In the genomic region with DNA sequence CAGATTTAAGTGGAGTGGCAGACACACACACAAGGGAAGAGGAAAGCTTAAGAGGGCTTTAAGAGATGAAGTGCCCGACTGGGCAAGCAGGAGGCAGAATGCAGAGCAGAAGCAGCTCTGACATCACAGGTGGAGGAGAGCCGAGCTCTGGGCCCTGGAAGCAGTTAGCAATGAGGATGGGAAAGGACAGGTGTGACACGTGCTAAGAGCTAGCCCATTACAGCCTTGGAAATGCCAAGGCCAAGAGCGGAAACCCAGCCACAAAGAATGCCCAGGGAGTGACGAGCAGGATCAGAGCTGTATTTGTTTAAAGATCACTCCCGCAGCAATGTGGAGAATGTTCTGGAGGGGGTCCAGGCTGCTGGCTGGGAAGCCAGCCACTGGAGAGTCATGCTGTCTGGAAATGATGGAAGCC, we compare ENCODE assay signal across 8 mouse cellular contexts. TPM values are rescaled to one million over a fixed set of nuclear protein-coding genes. Genes with fewer than 3 reads are reported as not detected.
DNase-seq lines count a peak whose midpoint lies in the region; ATAC-seq lines count a peak whose summit lies in the region.

No protein-coding gene starts in this region.

- intact Hi-C loops in left cerebral cortex, postnatal 10 days (cut with DNase I) = no loop called here

- peak overlapping the region; percentile 59; the same call in 1 of the 2 replicates for H3K27ac ChIP-seq in hindbrain, embryonic 16.5 days (ENCODE audit: low read depth, low read length)

- 10% methylated on average over 6 of the region's 6 CpGs for WGBS in hindbrain, embryonic 16.5 days

- H3K36me3 ChIP-seq in hindbrain, embryonic 16.5 days (ENCODE audit: control insufficient read depth, insufficient read depth, low read length) = no peaks in the 10 kb centered on the region

- no peaks in the 10 kb centered on the region for H3K27me3 ChIP-seq in hindbrain, embryonic 16.5 days (replicated peaks; ENCODE audit: control insufficient read depth, insufficient read depth, low read length)

- no peaks in the 10 kb centered on the region for H3K9me3 ChIP-seq in hindbrain, embryonic 16.5 days (ENCODE audit: control insufficient read depth, low read length)

- H3K4me1 ChIP-seq in hindbrain, embryonic 16.5 days (ENCODE audit: control insufficient read depth, insufficient read depth, low read depth, low read length) = peaks cover 31% of the 10 kb centered on the region

- peak overlapping the region; percentile 3; the same call in 1 of the 2 replicates for H3K9ac ChIP-seq in hindbrain, embryonic 16.5 days (ENCODE audit: low read depth, low read length)

- H3K4me2 ChIP-seq in hindbrain, embryonic 16.5 days (ENCODE audit: low read length) = peak overlapping the region; percentile 52

- peak; percentile 65 for ATAC-seq in hindbrain, embryonic 16.5 days

- H3K4me3 ChIP-seq in hindbrain, embryonic 16.5 days (ENCODE audit: low read length) = peak overlapping the region; percentile 17

- peak; percentile 59 to 76 for DNase-seq in left cerebral cortex, adult 18-20 months (ENCODE audit: low spot score in 2 of 2)
- DNase-seq in left cerebral cortex, adult 11 months (ENCODE audit: low spot score) = no peak
- peak; percentile 82 for DNase-seq in cerebellum, adult 9-10 months
- DNase-seq in gastrocnemius, adult 8-10 months (ENCODE audit: low spot score in 2 of 2) = peak; percentile 75 to 84
- DNase-seq in left cerebral cortex, postnatal 10 days (ENCODE audit: extremely low spot score in 1 of 2, low spot score in 2 of 2) = peak; percentile 77 to 87
- peak; percentile 50 for DNase-seq in mesoderm, embryonic 11.5 days (ENCODE audit: low read depth, low spot score)
- DNase-seq in telencephalon, adult 2 months (ENCODE audit: low read depth, low spot score) = peak; percentile 64

RNA-seq across cellular contexts. Expression of a gene that starts 15.3 kb away (rescaled TPM):
- total RNA-seq in left cerebral cortex, adult 18-20 months (2021) = 10 to 100 TPM; 29.2 to 39.2 TPM
- total RNA-seq in gastrocnemius, adult 8-10 months (2022) = 10 to 100 TPM; 14.2 to 17.6 (median 16.4) TPM
- polyA plus RNA-seq in hindbrain, embryonic 16.5 days (2015; fragmentation: Nextera tagmentation; extraction: Ambion mirVana) = 43.0 and 45.2 TPM in 2 replicates
- total RNA-seq in left cerebral cortex, postnatal 10 days (2021) = 10 to 100 TPM; 76.6 to 78.0 TPM

RNA-seq across cellular contexts. Expression of a gene that starts 38.3 kb away (rescaled TPM):
- total RNA-seq in left cerebral cortex, adult 18-20 months (2021) = 10 to 100 TPM; 46.0 to 51.6 TPM
- 10 to 100 TPM; 36.6 to 41.4 (median 38.9) TPM for total RNA-seq in gastrocnemius, adult 8-10 months (2022)
- 72.7 and 85.8 TPM in 2 replicates for polyA plus RNA-seq in hindbrain, embryonic 16.5 days (2015; fragmentation: Nextera tagmentation; extraction: Ambion mirVana)
- 10 to 100 TPM; 40.3 to 42.0 TPM for total RNA-seq in left cerebral cortex, postnatal 10 days (2021)
